Mouse (Mus musculus) adrenal gland, adult (tissue): ENCODE measurements around the gene Raet1d.
"Not testable (repeated sequence)": the region's sequence is repeated elsewhere in the genome, so short reads cannot be mapped to it uniquely, and the experiment has no call there.

Experiments used
- DNase-seq, 2 experiments: peaks; one replicate each; pipeline ENCODE4 v3.0.0; 2022 to 2023; ENCODE audit warnings: low spot score in 1 of 2; ENCODE audit not compliant: inconsistent age in 2 of 2

The Raet1d gene

DNA sequence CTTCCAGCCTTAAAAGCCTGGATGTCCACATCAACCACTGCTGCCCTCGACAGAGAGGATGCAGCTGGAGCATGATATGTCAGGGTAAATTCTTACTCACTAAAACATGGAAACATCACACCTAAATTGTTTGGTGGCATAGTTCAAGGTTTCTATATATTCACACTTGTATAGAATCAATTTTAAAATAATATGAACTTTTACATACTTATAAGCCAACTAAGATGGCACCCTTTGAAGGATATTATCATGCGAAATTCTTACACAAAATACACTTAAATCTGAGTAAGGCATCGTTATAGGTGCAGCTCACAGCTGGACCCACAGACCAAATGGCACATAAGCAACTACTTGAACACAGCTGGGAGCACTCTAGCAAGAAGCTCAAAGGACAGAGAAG is at the start of gene Raet1d:
TSS of gene Raet1d (plus strand) at position 301 of the 400 bp plus-strand sequence.
- not testable (repeated sequence) for DNase-seq

DNA sequence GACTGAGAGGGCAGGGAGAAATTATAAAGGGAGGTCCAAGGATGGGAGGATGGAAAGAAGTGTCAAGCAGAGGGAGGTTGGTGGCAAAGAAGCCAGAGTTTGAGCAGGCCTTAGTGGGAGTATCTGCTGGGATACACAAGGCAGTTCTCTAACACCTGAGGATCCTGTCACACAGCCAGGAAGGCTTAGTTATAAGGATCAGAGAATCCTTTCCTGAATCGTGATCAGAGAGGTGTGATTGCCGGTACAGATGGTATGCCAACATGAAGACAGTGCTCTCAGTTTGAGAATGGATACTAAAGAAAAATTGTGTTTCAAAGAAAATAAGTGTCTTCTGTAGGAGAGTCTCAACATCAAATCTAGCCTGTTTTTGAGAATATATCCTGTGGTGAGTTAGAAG is 37.5 kb upstream of the Raet1d start:
- no peak for DNase-seq

DNA sequence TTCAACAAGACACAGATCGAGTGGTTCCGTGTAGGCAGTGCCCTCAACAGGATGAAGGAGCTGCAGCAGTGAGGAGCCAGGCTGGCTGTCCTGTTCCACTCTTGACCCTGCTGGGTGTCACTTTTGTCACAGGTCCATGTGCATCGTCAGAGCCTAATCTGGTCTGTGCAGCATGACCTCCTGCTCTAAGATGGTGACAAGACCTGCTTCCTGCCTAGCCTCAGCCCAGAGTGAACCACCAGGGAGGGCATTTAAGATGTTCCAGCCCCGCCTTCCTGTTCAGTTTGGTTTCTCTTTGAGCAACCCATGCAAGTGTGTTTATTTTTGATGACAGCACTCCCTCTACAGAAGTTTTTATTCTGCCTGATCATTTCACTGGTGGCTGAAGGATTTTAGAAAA is 14.6 kb upstream of the Raet1d start:
- not testable (repeated sequence) for DNase-seq

DNA sequence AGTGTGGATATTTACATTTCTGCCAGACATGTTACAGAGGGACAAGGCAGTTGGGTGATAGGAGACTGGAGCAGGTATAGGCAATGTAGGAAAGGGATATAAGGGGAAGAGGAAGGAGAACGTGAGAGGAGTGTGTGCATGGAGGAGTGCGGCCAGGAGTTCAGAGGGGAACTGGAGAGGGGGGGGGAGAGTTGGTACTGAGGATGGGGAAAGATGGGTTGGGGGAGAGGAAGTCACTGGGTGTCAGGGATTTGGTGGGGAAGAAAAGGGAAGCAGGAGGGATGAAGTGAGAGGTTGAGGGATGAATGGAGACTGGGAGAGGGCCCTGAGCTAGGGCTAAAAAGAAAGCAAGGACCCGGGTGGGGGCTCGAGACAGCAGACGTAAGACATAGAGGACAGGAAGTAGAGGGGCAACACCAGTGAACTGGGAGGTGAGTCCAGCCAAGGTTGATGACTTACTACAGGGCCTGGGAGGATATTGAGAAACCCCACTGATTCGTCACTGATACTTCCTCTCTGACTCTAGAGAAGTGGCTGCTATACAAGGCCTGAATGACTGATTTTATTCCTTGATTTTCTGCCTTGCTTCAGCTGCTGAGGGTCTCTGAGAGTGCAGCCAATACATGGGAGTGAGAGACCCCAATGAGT is 6.7 kb upstream of the Raet1d start:
- not testable (repeated sequence) for DNase-seq

DNA sequence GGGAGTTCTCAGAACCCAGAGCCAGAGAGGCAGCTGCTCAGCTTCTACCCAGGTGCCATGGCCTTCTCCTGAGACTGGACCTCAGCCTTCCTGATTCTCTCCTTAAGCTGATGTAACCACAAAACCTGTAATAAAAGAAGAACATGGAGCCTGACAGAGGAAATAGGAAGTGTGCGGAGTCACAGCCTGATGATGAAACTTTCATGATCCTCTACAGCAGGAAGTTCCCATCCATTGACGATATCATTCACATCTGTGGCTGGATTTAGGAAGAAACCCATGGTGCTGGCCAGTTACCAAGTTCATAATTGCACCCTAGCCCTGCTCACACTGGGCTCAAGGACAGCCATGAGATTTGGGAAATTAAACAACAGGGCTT is 6.2 kb upstream of the Raet1d start:
- not testable (repeated sequence) for DNase-seq

DNA sequence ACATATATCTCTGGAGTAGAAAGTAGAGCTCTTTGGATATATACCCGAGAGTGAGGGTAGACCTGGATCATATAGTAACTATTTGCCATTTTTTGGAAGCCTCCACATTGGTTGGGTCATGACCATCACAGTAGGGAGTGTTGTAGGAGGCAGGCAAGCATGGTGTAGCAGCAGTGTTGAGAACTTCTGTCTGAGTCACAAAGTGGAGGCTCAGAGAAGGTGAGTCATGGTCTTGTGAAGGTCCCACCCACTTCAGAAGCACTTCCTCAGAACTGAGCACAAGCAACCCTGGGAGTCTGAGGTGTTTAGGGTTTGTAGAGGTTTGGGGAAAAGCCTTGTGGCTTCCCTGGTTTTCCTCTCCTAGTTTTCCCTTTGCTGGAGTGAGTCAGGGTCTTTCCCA is 3.0 kb upstream of the Raet1d start:
- DNase-seq, result peak in 1 of 2 experiments; percentile 19

DNA sequence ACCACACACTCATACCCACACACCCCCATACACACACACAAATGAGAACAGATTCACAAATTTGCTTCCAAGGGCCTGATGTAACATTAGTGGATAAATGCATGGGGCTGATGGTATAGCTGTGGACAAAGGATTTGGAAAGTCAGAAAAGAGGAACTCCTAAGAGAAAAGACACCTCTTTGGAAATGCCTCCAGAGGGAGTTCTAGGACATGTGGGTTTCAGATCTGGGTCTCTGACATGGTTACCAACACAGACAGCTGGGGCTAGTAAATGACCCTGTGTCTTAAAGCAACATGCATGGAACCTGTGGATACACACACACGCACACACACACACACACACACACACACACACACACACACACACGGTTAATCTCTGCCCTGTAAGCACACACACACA is 605 bp downstream of the Raet1d start:
- not testable (repeated sequence) for DNase-seq

DNA sequence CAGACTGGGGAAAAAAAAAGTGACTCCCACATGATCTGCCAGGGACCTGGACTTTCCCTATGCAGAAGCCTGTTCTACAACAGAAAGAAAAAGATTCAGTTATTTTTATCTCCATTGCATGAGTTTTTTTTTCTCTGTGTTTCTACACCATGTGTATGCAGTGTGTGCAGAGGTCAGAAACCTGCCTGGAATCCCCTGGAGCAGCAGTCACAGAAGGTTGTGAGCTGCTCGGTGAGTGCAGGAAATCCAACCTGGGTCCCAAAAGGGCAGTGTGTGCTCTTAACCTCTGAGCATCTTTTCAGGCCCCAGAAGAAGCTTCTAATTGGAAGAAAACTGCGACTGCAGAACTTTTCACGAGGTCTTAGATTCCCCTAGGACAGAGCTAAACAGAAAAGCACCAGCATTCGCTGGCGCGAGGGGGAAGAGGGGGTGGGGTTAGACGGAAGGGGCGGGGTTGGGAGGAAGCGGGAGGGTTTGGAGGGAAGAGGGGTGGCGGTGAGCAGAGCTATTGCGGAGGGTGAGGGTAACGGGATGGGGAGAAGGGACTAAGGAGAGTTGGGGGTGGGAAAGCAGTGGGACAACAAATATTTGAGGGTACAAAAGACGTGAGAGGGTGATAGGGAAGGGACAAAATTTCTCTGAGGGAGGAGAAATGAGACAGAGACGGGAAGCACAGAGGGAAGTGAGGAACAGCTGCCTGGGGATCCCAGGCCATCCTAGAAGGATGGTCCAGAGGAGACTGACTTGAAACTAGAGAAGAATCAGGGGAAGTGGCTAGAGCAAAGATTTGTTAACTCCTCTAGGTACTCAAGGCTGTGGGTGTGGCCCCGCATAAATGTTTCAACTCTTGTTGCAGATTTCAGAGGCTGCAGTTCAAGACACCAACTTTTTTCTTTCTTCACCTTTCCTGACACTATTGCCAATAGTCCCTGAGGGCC is 1.3 kb downstream of the Raet1d start:
- DNase-seq, result peak in 1 of 2 experiments; percentile 29

DNA sequence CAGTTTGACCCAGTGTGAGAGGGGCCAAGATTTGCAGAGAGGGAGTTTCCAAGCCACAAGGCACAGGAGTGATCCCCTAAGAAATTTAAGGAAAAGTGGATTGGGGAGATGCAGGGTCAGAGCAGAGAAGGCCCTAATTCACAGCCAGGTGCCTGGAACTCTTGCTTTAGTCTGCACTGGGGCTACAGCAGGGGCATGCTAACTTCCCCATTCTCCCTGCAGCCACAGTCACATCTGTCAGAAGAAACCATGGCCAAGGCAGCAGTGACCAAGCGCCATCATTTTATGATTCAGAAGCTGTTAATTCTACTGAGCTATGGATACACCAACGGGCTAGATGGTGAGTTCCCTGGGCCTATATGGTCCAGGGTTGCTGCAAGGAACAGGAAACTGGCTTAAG is 2.1 kb downstream of the Raet1d start:
- DNase-seq, result not testable (repeated sequence)

DNA sequence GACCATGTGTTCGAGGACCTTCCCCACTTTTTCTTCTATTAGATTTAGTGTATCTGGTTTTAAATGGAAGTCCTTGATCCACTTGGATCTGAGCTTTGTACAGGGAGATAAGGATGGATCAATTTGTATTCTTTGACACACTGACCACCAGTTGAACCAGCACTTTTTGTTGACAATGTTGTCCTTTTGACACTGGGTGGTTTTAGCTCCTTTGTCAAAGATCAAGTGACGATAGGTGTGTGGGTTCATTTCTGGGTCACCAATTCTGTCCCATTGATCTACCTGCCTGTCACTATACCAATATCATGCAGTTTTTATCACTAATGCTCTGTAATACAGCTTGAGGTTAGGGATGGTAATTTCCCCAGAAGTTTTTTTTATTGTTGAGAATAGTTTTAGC is 4.6 kb downstream of the Raet1d start:
- not testable (repeated sequence) for DNase-seq

DNA sequence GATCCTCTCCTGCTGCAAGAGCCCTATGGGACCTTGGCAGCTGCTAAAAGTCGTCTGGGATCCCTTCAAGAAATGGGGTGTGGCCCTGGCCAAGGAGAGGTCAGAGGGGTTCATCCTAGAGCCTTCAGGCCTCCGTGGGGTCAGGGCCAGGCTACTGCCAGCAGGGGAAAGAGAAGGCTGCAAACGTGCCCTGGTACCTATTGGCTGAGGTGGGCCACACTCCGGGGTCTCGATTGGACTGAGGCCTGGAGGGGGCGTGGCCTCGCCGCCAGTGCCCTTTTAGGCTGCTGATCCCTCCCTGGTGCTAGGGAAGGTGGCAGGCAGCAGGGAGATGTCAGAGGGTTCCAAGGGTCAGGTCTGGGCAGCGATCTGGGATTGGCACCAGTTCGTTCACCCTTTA is 20.9 kb downstream of the Raet1d start:
- not testable (repeated sequence) for DNase-seq

DNA sequence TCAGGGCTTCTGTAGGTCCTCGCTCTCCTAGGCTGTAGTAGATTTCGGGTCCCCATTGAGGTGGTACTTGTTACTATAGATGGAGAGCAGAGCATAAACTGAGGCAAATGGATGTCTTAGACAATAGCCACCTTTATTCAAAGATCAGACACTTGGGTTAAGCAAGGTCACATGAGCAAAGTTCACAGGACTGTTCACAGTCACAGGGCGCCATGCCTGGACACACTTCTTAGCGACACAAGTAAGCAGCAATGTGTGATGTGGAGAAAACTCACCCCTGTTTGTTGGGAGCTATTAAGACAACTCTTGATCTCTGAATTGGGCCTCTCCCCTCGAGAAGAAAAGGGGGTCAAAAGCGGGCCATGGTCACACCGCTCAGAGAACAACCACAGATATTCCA is 29.8 kb downstream of the Raet1d start:
- not testable (repeated sequence) for DNase-seq

DNA sequence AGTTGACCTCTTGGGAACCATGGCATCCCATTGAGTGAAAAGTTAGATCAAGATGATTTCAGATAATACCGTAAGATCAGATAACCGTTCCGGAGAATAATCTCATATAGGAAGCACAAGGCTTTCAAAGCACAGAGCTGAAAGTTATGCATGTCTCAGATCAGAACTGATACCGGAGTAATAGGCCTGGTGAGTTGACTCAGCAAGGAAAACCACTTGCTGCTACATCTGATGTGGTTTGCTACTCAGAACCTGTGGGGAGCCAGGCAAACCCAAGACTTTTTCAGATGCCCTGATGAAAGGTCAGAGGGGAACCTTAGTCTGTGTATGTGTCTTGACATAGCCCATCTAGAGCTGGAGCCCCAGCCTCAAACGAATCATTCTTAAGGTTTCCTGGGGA is 31.3 kb downstream of the Raet1d start:
- DNase-seq, result not testable (repeated sequence)

DNA sequence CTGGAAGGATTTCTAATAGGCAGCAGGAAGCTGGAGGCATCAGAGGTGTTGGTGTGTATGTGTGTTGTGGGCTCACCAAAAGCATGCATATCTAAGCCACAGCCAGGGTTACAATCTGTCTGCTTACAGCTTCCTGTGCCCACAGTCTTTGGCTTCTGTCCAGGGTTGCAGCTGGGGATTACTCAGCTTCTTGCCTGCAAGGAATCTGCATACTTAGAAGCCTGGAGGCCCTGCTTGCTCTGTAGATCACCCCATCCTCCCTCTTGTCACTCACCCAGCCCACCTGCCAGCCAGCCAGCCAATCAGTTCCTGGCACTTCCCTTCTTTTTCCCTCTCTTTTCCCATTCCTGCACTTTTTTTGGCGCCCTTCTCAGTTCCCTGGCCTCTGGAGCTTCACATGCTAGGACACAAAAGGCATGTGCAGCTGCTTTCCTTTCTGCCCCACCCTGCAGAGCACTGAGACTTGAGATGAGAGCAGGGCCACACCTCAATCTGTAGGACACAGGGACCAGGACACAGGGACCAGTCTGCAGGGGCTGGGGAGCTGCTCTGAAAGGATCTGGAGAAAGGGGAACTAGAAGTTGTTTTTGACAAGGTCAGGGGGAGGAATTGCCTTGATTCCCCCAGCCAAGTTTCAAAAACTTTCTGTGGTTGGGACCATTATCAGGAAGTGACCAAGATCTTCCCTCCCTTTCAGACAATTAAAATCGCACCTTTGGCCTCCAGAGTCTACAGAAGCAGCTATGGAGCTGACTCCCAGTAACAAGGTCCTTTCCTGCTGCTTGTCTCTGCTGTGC is 32.9 kb downstream of the Raet1d start:
- not testable (repeated sequence) for DNase-seq

DNA sequence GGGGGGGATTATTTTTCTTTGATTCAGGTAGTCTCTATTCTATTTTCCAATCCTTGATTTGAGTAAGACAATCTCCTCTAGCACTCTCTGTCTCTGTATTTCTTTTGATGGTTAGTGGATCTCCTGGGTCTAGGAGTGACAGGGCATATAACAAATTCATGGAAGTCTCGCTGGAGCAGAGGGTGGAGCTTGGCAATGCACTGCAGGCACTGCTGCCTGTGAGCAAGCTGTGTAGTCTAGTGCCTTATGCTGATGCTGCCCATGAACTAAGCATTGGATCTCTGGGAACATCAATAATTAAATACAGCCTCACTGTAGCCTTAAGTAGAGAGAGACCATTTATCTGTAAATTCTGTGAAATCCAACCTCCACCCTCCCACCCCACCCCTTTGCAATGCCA is 36.3 kb downstream of the Raet1d start:
- DNase-seq, result not testable (repeated sequence)

DNA sequence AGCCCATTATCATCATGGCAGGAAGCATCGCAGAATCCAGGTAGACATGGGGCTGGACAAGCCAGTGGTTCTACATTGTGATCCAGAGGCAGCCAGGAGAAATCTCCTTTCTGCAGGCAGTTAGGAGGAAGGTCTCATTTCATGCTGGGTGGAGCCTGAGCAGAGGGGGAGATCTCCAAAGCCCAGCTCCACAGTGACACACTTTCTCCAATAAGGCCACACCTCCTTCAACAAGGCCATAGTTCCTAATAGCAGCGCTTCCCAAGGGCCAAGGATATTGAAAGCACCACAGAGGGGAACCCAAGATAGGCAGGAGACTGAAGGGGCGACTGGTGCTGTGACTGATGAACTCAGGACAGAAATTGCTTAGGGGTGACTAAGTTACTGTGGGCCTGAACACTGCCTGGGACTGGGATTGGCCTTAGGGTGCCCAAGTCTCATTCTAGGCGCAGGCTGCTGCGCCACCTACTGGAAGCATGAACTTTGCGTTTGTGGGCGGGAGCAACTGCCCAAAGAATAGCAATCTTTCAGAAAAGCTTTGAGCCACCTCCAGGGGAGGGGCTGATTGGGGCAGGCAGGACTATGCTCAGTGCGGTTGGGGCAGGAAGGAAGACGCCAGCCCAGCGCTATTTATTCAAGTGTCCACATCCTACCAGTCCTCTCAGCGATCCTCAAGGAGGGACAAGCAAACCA is 42.0 kb downstream of the Raet1d start:
- DNase-seq, result peak; percentile 46 to 84

DNA sequence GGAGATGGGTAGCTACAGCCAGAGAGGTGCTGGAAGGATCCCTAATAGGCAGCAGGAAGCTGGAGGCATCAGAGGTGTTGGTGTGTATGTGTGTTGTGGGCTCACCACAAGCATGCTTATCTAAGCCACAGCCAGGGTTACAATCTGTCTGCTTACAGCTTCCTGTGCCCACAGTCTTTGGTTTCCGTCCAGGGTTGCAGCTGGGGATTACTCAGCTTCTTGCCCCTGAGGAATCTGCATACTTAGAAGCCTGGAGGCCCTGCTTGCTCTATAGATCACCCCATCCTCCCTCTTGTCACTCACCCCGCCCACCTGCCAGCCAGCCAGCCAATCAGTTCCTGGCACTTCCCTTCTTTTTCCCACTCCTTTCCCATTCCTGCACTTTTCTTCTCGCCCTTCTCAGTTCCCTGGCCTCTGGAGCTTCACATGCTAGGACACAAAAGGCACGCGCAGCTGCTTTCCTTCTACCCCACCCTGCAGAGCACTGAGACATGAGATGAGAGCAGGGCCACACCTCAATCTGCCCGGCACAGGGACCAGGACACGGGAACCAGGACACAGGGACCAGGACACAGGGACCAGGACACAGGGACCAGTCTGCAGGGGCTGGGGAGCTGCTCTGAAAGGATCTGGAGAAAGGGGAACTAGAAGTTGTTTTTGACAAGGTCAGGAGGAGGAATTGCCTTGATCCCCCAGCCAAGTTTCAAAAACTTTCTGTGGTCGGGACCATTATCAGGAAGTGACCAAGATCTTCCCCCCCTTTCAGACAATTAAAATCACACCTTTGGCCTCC is 53.5 kb downstream of the Raet1d start:
- DNase-seq, result not testable (repeated sequence)
